ENCODE assay signal across 14 mouse cellular contexts in genomic region chr19:7438295-7438694, GRCm38 (mm10).
"Had no signal": no experiment of that assay in that cellular context is flagged by ENCODE, and none has a peak within 500 bp of the region (broad histone marks: within the 10 kb centered on the region; RNA-seq: fewer than 3 reads in every experiment).

No protein-coding gene starts in this region.

- ATAC-seq: midbrain, embryonic 13.5 days; midbrain, embryonic 15.5 days had no signal

- DNase-seq: lung, adult 18-20 months; lung, embryonic 14.5 days; lung, postnatal 10 days; lung, postnatal 4 days; retina, postnatal 1 day; right cerebral cortex, adult 18-20 months; right cerebral cortex, postnatal 25 days; right cerebral cortex, postnatal 4 days; spleen, adult 18-20 months; thymus, adult 18-20 months; thymus, postnatal 14 days; thymus, postnatal 36 days had no signal
